Mouse (Mus musculus) mouse trophoblast stem cell (cell line): Measurements from ENCODE around the gene Arhgap30.

ENCODE experiments used
- in situ Hi-C, 2 experiments: fragments of 300-500 bp; cut with MseI, MboI; formaldehyde crosslinking; loops; 2 replicates in 1 of 2; 3 replicates in 1 of 2; pipeline ENCODE4 v1.15.1; 2025

Arhgap30 gene

DNA sequence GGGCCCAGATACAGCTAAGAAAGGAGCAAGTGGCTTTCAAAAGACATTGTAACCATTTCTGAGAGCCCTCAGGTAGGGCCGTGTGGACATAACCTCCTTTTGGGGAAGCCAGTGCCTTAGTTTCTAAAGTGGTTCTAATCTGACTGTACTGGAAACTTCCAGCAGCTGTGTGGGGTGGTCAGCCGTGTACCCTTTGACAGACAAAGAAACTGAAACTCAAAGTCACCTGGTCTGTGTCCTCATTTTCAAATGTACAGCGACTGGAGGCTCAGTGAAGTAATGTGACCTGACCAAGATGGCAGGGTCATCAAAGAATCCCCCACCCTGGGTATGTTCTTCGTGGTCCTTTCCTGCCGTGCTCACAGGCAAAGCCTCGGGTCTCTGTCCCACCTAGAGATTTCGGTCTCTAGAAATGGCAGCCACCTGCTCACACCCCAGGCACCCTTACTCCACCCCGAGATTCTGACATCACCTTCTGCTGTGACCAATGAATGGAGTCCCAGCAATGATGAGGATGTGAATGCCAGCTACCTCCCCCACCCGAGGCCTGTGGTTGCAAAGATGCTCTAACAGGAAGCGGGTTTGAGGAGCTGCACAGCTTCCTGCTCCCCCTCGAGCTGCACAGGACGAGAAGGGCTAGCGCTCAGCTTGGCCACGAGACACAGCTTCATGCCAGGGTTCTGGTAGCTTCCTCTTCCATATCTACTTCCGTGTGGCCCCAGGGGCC lies at the start of gene Arhgap30:
Arhgap30 (plus strand) TSS at position 579 of the 727 bp plus-strand sequence.
- in situ Hi-C loops: no loop called here

DNA sequence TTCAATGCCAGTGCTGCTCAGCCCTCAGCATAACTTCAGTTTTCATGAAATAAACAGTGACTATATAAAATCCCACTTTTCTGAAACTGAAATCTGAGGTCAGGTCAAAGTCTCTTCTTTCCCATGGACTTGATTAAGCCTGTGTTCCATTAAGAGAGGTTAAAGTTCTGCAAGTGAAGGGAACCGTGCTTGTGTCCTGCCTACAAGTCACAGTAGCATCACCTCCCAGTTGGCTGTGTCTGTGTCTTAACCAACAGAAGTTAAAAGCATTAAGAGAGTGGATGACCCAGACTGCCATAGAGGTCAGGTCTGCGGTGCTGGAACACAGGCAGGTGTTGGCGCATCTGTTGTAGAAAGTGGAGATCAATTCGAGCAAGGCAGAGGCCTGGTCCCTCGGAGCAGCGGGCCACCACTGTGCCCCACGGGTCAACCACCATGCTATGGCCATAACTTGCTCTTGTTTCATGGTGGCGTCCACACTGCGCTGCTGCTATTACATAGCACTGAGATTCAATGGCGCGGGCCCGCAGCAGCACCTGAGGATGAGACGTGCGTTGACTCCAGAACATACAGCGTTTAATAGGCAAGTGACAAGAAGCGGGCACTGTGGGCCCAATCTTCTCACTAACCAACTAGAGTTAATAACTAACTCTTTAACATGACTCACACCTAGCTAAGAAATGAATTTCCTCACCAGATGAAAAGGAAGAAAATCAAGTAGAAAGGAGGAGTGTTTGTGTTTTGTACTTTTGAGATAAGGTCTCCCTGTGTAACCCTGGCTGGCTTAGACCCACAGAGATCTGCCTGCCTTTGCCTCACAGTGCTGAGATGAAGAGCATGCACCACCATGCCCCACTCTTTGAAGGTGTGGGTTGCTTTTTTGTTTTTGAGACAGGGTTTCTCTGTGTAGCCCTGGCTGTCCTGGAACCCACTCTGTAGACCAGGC lies 46.2 kb upstream of the Arhgap30 start:
- in situ Hi-C loops: no loop called here

DNA sequence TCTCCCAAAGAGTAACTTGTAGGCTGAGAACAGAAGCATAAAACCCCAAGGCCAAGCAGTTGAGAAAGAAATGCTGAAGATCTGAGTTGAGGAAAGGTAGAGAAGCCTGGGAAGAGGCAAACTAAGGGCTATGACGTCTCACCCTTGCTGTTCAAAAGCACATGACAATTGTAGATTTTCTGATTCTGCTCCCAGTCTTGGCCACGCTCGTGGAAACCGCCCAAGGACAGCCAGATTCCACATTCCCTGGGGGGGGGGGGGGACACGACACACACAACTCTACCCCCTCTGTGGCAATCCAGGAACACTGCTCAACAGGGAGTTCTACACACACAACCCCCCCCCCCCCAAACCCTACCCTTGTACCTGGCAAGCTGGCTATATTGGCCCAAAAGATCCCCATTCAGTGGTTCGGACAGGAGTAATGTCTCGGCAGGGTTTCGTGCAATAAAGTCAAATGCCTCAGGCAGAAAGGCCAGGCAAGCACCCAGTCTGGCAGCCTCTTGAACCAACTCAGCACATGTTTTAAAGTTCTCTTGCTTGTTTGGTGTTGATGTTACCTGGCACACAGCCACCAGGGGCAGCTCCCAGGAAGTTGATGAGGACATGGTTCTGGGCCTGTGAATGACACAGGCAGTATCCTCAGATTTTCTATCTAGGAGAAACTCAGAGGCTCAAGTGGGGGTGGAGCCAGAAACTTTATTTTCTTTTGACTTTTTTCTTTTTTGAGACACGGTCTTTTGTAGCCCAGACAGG lies 44.7 kb upstream of the Arhgap30 start:
- in situ Hi-C loops: no loop called here

DNA sequence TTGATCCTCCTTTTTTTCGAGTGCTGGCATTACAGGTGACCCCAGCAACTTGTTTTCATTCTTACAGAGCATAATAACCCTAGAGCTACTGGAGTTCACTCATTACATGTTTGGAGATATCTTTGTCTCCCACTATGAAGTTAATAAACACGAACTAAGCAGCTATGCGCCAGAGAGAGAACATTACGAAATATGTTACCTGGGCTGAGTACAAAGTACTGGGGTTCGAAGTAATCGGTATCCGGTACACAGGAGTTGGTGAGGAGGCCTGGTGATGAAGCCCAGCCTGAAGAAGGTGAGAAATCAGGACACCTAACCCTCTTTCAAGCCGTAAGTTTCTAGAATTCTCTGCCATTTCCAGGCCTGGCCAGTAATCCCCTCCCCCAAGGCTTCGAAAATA lies 44.0 kb upstream of the Arhgap30 start:
- in situ Hi-C loops: no loop called here

DNA sequence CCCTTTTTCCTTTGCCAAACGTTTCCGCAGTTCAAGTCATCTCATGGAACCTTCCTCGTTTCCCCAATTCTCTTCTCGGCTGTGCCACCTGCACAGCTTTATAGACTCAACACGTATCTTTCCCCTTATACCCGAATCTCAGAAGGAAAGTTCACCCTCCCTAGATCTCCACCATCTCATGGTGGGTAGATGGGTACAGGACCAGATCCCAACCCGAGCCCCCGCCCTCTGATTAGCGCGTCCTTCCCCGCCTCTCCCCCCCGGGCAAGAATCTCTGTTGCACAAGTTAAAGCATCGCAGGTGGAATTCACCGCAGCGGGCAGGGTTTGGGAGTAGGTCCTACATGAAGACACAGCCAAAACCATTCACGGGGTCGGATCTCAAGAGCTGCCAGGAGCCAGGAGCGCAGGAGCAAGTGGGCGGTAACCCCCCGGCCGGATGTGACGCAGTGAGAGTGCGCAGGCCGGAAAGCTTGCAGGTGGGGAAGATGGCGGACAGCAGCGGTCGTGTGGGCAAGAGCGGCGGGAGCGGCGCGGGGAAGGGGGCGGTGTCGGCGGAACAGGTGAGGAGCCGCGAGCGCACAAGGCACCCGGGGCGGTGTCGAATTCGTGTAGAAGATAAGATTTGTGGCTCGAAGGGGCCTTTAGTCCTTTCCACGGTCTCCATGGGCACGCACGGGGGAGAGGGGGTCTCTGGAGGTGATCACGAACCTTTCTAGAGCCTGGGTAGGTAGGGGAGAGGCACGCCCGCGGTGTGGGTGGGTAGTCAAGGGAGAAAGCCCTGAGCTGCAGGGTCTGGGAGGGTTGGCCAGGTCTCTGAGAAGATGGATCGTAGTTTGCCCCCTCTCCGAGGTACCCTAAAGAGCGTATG lies 43.3 kb upstream of the Arhgap30 start, which contains the start of the genes Nit1 and Pfdn2:
Nit1 (minus strand) TSS at position 422 of the 870 bp plus-strand sequence.
Pfdn2 (plus strand) TSS at position 446 of the 870 bp plus-strand sequence.
- in situ Hi-C loops: no loop called here

GRCm38 (mm10) chr1:171346095-171346450 lies 42.7 kb upstream of the Arhgap30 start:
- in situ Hi-C loops: no loop called here

DNA sequence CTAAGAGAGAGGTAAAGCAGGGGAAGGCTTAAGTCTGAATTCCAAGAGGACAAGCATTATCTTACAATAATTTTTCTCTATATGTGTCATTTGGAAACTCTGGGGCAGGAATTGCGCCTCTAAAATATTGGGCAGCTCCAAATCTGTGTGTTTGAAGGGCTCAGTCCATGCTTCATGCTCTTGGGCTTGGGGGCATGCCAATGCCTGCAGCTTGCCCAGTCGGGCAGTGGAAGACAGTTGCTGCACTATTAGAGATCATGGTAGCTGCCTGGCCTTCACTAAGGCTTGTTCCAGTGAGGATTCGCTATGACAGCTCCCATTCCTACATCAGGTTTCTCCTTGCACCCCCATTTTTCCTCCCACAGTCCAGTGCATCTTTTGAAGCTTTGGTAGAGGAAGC lies 40.1 kb upstream of the Arhgap30 start:
- in situ Hi-C loops: no loop called here

- in situ Hi-C loops: no loop called here
Measured at GRCm38 (mm10) chr1:171349210-171349609, 39.5 kb upstream of the Arhgap30 start.

- in situ Hi-C loops: no loop called here
Measured at GRCm38 (mm10) chr1:171355812-171356340, 32.9 kb upstream of the Arhgap30 start.

DNA sequence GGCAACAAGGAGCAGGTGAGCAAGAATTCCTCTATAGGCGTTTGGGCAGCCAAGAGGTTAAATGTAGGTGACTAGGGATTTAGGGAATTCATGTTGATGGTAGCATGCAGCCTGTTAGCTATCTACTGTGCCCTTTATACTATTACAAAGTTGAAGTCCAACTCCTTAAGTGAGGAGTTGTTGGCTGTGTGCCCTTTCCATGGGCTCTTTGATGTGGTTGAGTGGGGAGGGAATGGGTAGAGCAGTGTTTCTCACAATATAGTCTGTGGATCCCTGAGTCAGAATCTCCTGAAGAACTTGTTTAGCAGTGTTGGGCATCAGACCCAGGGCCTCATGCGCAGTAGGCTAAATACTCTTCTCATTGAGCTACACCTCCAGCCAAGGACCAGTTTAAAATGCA lies 31.9 kb upstream of the Arhgap30 start:
- in situ Hi-C loops: no loop called here

- in situ Hi-C loops: no loop called here
Measured at GRCm38 (mm10) chr1:171358421-171358820, 30.3 kb upstream of the Arhgap30 start.

DNA sequence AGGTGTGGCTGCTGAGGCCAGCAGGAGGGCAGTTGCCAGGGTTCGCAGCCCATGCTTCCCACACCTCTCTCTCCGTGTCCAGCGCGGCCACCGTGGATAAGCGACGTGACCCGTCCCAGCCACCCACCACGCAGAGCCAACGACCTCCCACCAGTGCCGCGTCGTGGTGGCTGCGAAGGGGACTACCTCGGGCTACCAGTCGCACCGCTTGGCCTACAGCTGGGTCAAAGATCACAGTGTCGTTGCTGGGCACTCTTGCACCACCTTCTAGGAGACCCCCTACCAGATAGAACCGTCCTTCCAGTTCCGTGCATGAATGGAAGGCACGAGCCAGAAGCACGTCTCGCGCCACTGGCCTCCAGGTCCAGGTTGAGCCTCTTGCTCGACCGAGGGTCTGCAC lies 28.5 kb upstream of the Arhgap30 start:
- in situ Hi-C loops: loop anchor here in 1 of 2 experiments (10.0 kb wide), 1 partner anchor 115 kb away; no protein-coding TSS in a partner anchor

GRCm38 (mm10) chr1:171360656-171361055 lies 28.1 kb upstream of the Arhgap30 start, which contains the start of gene Klhdc9:
Gene Klhdc9, minus strand, starts transcription at chr1:171360798.
- in situ Hi-C loops: loop anchor here in 1 of 2 experiments (10.0 kb wide), 1 partner anchor 114 kb away; no protein-coding TSS in a partner anchor

DNA sequence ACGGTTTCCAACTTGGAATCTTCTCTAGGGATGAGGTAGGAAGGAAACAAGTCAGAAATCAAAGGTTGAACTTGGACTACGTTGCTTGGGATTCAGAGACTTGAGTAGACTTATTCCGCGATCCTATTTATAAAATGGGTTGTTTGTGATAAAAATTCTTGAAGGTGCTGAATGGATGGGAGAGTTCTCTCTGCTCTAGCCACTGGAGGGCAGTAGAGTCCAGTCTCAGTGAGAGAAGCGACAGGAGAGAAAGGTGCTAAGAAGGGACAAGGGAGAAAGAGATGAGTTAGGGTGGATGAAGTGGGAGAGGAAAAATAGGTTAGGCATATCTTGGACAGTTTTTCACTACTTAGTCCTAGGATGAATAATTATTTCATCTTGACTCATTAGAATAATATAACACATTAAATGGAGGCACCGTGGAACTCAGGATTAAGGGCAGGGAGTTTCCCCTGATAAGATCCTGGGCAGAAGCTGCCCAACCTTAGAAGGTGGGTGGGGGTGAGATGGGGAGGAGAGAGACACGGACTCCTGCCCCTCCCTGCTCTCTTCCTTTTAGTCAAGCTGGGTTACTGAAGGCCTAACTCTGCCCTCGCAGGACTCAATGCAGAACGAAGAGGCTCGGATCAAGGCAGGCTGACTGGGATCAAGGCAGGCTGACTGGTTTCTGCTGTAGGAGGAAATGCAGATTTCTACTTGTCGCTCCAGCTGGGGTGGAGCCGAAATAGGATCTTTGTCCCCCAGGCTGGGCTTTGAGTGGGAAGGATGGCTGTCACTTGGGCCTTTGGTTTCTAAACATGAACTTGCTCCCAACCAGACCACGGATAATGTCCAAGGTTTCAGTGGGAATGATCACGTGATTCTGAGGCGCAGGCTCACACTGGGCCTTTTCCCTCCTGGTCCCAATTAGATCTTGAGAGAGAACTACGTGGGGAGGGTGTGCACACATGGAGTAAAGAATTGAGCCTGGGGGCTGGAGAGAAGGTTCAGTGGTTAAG lies 27.3 kb upstream of the Arhgap30 start:
- in situ Hi-C loops: loop anchor here in 1 of 2 experiments (10.0 kb wide), 1 partner anchor 113 kb away; no protein-coding TSS in a partner anchor

DNA sequence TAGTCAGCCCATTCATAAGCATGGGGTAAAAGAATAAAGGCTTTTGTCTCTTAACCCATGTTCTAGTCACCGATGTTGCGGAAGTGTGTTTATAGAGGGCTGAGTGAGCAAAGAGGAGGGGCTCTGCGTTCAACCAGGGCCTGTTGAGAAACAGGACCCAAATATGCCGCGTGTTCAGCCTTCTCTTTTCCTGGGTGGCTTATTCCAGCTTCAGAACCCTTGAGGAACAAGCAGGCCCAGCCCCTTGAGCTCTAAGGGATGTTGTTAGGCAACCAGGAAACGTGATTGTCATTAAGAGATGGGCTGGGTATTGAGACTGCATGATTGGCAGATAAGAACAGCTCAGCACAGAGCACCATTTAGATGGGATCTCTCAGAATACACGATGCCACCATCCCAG lies 22.8 kb upstream of the Arhgap30 start:
- in situ Hi-C loops: loop anchor here in 1 of 2 experiments (10.0 kb wide), 1 partner anchor 109 kb away; no protein-coding TSS in a partner anchor

DNA sequence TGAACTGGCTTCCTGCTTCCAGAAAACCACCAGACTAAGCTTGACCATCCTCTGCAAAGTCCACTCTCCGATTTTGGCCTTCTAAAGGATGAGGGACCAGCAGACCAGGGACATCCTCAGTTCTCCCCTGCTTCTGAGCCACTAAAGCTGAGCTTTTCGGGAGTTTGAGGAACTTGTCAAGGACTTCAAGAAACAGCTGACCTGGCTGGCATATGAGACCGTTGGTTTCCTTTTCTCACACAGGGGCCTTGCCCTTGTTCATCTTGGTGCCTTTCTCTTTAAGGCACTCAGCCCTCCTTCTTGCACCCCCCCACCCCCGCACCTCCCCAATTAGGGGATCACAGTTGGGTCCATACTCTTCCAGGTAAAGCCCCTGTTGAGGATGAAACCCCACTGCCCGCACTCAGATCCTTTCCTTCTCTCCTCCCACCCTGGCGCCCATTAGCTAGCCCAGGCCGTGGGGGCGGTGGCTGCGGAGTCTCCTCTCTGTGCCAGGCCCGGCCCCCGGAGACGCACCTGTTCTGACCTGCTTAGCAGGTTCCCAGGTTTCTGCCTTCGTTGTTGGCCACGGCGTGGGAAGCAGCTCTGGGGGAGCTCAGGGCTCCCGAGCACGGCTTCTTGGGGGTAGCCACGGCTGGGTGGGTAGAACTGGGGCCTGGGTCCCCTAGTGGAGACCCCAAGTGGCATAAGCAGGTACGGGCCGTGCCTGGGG lies 18.8 kb upstream of the Arhgap30 start, which contains the start of gene Nectin4:
Nectin4 (plus strand) TSS at position 255 of the 712 bp plus-strand sequence.
- in situ Hi-C loops: loop anchor here in 1 of 2 experiments (10.0 kb wide), 1 partner anchor 105 kb away; no protein-coding TSS in a partner anchor

DNA sequence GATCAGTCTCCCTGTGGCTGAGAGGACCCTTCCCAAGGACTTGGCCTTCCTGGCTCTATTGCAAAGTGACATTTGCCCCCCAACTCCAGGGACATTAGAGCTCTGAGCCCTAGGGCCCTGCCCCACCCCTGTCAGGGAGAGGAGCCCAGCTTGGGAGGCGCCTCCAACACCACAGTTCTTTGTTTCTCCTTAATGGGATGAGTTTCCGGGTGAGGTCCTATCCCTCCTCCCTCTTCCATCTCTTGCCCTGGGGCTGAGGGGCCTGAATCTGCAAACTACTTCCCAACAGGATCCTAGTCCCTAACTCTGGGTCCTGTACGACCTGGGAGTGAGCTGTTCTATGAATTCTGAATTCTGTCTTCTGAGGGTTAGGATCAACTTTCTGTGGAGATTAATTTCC lies 15.9 kb upstream of the Arhgap30 start:
- in situ Hi-C loops: no loop called here

- in situ Hi-C loops: no loop called here
Measured at GRCm38 (mm10) chr1:171373946-171374345, 14.8 kb upstream of the Arhgap30 start.
